Mouse (Mus musculus): ENCODE measurements around the gene Rere. TPM values are rescaled to one million over a fixed set of nuclear protein-coding genes. Genes with fewer than 3 reads are reported as not detected.

Gene Rere
- total and polyA plus RNA-seq, 2 experiments from 2014 or later: 18.9 to 31.3 TPM

DNA sequence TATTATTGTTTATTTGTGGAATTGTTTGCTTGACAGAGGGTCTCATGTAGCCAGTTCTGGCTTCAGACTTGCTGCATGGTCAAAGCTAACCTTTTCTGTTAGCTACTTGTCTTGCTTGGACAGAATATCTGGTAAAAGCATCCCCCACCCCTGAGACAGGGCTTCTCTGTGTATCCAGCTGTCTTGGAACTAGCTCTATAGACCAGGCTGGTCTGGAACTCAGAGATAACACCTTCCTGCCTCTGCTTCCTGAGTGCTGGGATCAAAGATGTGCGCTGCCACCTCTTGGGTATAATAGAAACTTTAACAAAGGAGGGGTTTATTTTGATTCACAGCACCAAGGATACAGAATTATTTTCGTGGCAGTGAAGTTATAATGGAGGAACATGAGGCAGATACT, 304.4 kb downstream of the Rere start:
- Histone ChIP-seq H3K36me3 (ENCODE audit: insufficient read depth) (no peaks in the 10 kb centered on the region), H3K4me2 (ENCODE audit: low read depth) (no peak overlapping the region), H3K27ac (ENCODE audit: low read depth, low read length) (no peak overlapping the region), H3K4me1 (ENCODE audit: insufficient read depth) (peaks cover 21% of the 10 kb centered on the region), H3K9me3 (ENCODE audit: low read length) (no peaks in the 10 kb centered on the region), H3K9ac (no peak overlapping the region), H3K4me3 (ENCODE audit: low read depth, low read length) (no peak overlapping the region), H3K27me3 (ENCODE audit: insufficient read depth, low read length) (no peaks in the 10 kb centered on the region)
- TF ChIP-seq CTCF (IDR thresholded peaks at IDR 0.05; ENCODE audit: low read depth): no peak
- WGBS: 85% methylated on average over 2 of the region's 2 CpGs
- DNase-seq (no peak), ATAC-seq (no peak)

DNA sequence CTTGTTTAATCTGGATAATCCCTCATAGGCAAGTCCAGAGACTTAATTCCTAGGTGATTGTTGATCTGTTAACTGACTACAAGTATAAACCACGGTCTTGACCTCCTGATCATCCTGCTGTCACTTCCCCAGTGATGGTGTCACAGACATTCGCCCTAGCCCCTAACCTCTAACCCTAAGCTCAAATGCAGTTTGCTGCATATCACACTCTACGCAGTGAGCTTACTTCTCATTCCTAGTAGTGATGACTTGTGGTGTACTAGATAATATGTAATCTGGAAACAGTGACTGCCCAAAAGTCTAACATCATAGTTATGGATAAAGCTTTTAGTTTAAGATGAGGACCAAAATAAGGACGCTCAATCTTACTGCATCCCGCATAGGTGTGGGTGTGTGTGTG, 304.8 kb downstream of the Rere start:
- Histone ChIP-seq H3K27me3 (ENCODE audit: insufficient read depth, low read length) (no peaks in the 10 kb centered on the region), H3K4me2 (ENCODE audit: low read depth) (no peak overlapping the region), H3K36me3 (ENCODE audit: insufficient read depth) (no peaks in the 10 kb centered on the region), H3K4me1 (ENCODE audit: insufficient read depth) (peaks cover 21% of the 10 kb centered on the region), H3K9ac (no peak overlapping the region), H3K4me3 (ENCODE audit: low read depth, low read length) (no peak overlapping the region), H3K27ac (ENCODE audit: low read depth, low read length) (no peak overlapping the region), H3K9me3 (ENCODE audit: low read length) (no peaks in the 10 kb centered on the region)
- DNase-seq (no peak), ATAC-seq (no peak)
- 96% methylated on average over 5 of the region's 5 CpGs for WGBS
- no peak for TF ChIP-seq CTCF (IDR thresholded peaks at IDR 0.05; ENCODE audit: low read depth)

DNA sequence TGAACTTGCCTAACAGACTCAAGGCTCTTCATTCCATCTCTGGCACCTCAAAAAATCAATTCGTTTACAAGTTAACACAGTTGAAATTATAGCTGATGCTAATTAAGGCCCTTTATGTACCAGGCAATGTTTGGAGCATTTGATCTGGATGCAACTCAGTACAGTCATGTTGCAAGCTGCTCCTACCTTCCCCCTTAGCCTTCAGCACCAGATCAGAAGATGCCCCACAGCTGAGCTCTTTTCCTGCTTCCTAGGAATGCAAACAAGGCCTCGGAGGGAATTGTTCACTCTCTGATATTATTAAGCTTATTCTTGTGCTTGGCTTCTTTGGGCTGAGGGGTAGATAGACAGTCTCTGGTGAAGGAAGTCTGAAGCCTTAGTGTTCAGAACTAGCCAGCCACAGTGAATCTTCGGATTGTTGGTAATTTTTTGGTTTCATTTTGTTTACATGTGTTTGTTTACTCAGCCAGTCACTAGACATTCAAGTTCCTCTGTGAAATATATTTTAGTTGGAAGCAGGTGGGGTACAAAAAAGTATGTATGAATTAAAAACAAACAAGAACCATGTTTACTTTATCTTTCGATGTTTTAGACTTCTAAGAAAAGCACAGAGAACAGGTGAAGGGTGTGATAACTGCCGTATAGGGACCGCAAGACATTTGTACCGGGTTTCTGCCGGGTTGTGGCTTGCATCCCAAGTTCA, 306.3 kb downstream of the Rere start:
- TF ChIP-seq CTCF (IDR thresholded peaks at IDR 0.05; ENCODE audit: low read depth): no peak
- Histone ChIP-seq H3K4me3 (ENCODE audit: low read depth, low read length) (no peak overlapping the region), H3K9ac (no peak overlapping the region), H3K36me3 (ENCODE audit: insufficient read depth) (no peaks in the 10 kb centered on the region), H3K9me3 (ENCODE audit: low read length) (no peaks in the 10 kb centered on the region), H3K4me2 (ENCODE audit: low read depth) (no peak overlapping the region), H3K27ac (ENCODE audit: low read depth, low read length) (no peak overlapping the region), H3K27me3 (ENCODE audit: insufficient read depth, low read length) (no peaks in the 10 kb centered on the region), H3K4me1 (ENCODE audit: insufficient read depth) (peaks cover 21% of the 10 kb centered on the region)
- DNase-seq: no peak
- WGBS: 79% methylated on average over 8 of the region's 8 CpGs
- ATAC-seq: no peak

DNA sequence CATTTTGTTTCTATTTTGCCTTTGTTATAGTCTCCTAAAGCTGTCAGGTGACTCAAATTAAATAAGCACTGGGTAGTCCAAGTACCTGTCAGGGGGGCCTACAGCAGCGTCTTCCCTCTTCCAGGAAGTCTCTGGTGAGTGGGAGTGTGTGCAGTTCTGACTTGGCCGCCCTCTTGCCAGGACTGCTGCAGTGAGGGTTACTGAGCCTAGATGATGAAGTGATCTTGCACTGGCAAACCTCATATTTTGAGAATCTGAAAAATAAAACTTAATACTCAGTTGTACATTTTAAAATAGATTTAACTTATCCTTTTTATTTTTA, 306.8 kb downstream of the Rere start:
- ATAC-seq: no peak
- 79% methylated on average over 2 of the region's 2 CpGs for WGBS
- H3K36me3 ChIP-seq (ENCODE audit: insufficient read depth): no peaks in the 10 kb centered on the region
- H3K27ac ChIP-seq (ENCODE audit: low read depth, low read length): no peak overlapping the region
- H3K4me1 ChIP-seq (ENCODE audit: insufficient read depth): peaks cover 16% of the 10 kb centered on the region
- no peaks in the 10 kb centered on the region for H3K27me3 ChIP-seq (ENCODE audit: insufficient read depth, low read length)
- no peak overlapping the region for H3K4me2 ChIP-seq (ENCODE audit: low read depth)
- no peak for TF ChIP-seq CTCF (IDR thresholded peaks at IDR 0.05; ENCODE audit: low read depth)
- no peaks in the 10 kb centered on the region for H3K9me3 ChIP-seq (ENCODE audit: low read length)
- no peak overlapping the region for H3K4me3 ChIP-seq (ENCODE audit: low read depth, low read length)
- H3K9ac ChIP-seq: no peak overlapping the region
- DNase-seq: no peak

DNA sequence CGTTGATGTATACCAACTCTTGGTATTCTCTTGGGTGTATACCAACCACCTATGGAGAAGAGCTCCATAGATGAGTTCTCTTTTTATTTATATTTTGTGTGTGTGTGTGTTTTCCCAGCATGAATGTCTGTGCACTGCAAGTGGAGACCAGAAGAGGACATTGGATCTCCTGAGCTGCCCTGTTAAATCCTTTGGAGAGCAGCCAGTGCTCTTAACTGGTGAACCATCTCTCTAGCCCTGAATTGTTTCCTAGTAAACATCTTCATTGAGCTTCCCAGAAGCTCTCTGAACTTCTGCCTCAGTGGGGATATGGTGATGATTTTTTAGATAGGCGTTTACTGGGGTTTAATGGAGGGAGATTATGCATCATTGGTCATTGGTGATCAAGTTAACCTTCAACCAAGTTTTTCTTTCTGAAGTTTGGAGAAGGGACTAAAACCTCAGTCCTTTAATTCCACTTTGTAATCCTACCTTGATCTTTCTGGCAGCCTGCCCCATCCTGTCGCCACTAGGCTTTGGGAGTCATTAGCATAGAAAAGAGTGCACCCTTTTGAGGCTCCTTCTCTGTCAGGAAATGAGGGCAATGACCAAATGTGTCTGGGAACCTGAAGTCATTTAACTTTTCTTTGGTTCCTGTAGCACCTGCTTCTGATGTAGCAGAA, 309.3 kb downstream of the Rere start:
- H3K4me2 ChIP-seq (ENCODE audit: low read depth): no peak overlapping the region
- H3K9ac ChIP-seq: no peak overlapping the region
- no peak overlapping the region for H3K27ac ChIP-seq (ENCODE audit: low read depth, low read length)
- H3K9me3 ChIP-seq (ENCODE audit: low read length): no peaks in the 10 kb centered on the region
- DNase-seq (no peak), ATAC-seq (no peak)
- H3K4me3 ChIP-seq (ENCODE audit: low read depth, low read length): no peak overlapping the region
- peaks cover 7% of the 10 kb centered on the region; the same call in 1 of the 2 replicates for H3K4me1 ChIP-seq (ENCODE audit: insufficient read depth)
- WGBS: 44% methylated on average over 3 of the region's 3 CpGs
- no peaks in the 10 kb centered on the region for H3K27me3 ChIP-seq (ENCODE audit: insufficient read depth, low read length)
- no peak for TF ChIP-seq CTCF (IDR thresholded peaks at IDR 0.05; ENCODE audit: low read depth)
- H3K36me3 ChIP-seq (ENCODE audit: insufficient read depth): no peaks in the 10 kb centered on the region

- Histone ChIP-seq H3K4me1 (ENCODE audit: insufficient read depth) (peaks cover 7% of the 10 kb centered on the region; the same call in 1 of the 2 replicates), H3K9ac (no peak overlapping the region), H3K4me3 (ENCODE audit: low read depth, low read length) (no peak overlapping the region), H3K9me3 (ENCODE audit: low read length) (no peaks in the 10 kb centered on the region), H3K36me3 (ENCODE audit: insufficient read depth) (no peaks in the 10 kb centered on the region), H3K27ac (ENCODE audit: low read depth, low read length) (no peak overlapping the region), H3K4me2 (ENCODE audit: low read depth) (no peak overlapping the region), H3K27me3 (ENCODE audit: insufficient read depth, low read length) (no peaks in the 10 kb centered on the region)
- ATAC-seq (no peak), DNase-seq (no peak)
- 69% methylated on average over 4 of the region's 4 CpGs for WGBS
- no peak for TF ChIP-seq CTCF (IDR thresholded peaks at IDR 0.05; ENCODE audit: low read depth)
Observed at GRCm38 (mm10) chr4:150591602-150592001, 310.2 kb downstream of the Rere start.

- no peak for TF ChIP-seq CTCF (IDR thresholded peaks at IDR 0.05; ENCODE audit: low read depth)
- no peak for DNase-seq
- Histone ChIP-seq H3K27me3 (ENCODE audit: insufficient read depth, low read length) (no peaks in the 10 kb centered on the region), H3K9ac (no peak overlapping the region), H3K4me3 (ENCODE audit: low read depth, low read length) (no peak overlapping the region), H3K9me3 (ENCODE audit: low read length) (no peaks in the 10 kb centered on the region), H3K4me1 (ENCODE audit: insufficient read depth) (peaks cover 7% of the 10 kb centered on the region; the same call in 1 of the 2 replicates), H3K27ac (ENCODE audit: low read depth, low read length) (no peak overlapping the region), H3K36me3 (ENCODE audit: insufficient read depth) (no peaks in the 10 kb centered on the region), H3K4me2 (ENCODE audit: low read depth) (no peak overlapping the region)
- no peak for ATAC-seq
- WGBS: 77% methylated on average over 6 of the region's 6 CpGs
Observed at GRCm38 (mm10) chr4:150592087-150592486, 310.6 kb downstream of the Rere start.
